Mouse (Mus musculus) embryo, embryonic 10 days (tissue): Measurements from ENCODE around the gene Ins2.

Source experiments
- DNase-seq: peaks from one replicate; pipeline ENCODE4 v3.0.0-alpha.2; 2015; ENCODE audit warnings: low spot score

Gene Ins2

DNA sequence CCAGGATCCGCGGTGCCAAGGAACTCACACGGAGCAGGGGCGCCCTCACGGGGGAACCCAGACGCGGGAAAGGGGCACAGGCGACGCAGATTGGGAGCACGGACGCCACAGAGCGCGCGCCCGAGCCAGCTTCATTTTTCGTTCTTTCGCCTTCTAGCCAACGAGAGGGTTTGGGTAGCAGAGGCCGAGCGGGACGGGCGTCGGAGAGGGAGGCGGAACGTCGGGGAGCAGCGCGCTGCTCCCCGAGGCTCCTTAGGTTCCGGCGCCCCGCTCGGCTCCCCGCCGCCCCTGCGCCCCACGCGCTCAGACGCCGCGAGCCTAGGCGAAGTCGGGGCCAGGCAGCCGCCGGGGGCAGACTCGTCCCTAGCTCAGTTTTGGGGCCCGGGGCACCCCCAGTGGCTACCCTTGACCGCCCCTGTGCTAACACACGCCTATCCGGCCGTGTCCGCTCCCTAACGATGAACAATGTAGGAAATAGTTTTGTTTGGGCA, 79.2 kb downstream of the Ins2 start:
- no peak for DNase-seq

DNA sequence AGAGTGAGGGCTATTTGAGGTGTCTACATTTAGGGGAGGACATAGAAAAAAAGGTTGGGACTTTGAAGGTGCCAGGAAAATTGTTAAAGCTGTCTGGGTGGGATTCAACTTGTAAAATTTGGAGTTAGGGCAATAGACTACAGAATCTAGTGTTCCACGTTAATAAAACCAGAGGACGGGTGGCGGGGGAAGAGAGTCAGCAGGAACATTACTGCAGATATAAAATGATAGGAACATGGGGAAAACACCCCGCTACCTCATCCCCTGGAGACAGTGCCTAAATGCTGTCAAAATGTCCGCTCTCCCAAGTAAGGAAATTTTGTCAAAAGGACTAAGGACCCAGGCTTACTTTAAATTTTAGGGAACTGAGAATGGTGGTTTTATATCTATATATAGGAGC, 80.0 kb downstream of the Ins2 start:
- DNase-seq: no peak

DNA sequence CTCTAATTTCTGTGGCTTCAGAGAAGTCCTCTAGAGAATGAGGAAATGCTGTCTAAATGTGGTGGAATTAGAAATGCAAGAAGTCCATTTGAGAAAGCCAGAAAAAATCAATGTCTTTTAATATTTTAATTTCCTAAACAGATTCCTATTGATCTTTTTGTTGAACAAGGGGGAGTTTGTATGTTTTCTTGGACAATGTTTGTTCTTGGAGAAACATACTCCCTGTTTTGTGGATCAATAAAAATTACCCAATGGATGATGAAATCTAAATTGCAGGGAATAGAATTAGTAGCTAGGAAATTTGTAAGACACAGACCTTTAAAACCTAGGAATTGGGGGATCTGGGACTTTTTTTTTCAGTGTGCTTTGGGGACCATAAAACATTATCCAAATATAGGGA, 81.4 kb downstream of the Ins2 start:
- DNase-seq: no peak

DNA sequence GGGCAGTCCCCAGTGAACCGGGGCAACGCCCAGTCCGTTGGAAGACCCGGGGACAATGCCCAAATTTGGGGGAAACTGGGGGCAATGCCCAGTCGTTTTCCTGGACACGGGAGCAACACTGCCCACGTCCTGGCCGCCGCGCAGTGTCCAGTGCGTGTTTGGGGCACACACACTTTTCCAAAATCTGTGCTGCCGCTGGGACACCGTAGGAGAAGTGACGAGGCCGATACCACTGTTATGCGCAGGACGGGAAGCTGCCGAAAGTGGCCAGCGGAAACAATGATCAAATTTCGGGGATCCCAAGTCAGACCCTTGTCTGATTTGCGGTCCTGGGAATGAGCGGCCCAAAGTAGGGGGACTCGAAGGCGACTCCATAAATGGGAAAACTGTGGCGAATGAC, 82.1 kb downstream of the Ins2 start:
- peak; percentile 60 for DNase-seq

DNA sequence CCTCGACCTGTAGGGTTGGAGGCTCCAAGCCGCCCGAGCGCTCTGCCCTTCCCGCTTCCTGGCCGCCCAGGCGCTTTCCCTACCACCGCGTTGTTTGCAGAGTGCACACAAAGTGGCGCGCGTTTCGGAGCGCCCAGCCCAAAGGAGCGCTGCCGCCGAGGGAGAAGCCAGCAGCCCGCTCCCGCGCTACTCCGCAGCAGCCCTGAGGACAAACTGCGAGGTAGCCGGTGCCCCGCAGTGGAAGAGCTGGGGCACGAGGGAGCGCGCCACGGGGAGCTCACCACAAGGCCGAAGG, 82.6 kb downstream of the Ins2 start:
- DNase-seq: peak; percentile 77

DNA sequence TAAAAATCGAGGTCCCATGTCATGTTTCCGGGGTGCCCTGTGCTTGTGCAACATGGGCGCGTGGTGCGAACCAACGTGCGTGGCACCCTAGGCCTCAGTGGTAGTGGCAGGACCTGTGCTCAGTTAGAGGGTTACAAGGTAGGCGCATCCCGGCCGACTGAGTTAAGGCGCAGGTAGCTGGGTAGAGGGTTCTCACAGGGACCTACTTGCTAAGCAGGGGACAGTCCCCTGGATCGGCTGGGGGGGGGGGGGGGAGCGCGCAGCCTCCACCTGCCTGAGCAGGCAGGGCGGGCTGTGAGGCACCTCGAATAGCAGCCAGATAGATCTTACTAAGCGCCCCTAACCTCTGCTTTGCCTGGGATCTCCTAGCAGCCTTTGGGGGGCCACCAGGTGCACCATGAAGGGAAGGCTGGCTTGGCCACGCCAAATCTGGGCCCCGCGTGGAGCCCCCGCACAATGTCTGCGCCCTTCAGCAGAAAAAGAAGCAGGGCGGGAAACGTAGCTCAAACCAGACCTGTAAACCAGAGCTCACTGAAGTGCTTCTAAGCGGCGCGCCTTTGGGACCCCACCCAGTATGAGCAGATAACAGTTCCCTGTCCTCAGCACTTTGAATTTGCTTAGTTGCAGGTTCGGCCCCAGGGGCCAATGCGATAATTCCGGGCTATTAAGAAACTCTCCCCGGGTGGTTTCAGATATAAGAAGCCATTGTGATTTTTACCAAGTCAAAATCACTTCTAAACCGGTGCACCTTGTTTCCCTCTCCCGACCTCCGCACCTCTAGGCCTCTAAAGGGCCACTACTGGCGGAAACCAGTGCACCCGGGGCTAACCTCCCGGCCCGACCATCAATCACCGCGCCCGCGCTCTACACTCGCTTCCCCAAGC, 83.2 kb downstream of the Ins2 start:
- DNase-seq: peak; percentile 61

DNA sequence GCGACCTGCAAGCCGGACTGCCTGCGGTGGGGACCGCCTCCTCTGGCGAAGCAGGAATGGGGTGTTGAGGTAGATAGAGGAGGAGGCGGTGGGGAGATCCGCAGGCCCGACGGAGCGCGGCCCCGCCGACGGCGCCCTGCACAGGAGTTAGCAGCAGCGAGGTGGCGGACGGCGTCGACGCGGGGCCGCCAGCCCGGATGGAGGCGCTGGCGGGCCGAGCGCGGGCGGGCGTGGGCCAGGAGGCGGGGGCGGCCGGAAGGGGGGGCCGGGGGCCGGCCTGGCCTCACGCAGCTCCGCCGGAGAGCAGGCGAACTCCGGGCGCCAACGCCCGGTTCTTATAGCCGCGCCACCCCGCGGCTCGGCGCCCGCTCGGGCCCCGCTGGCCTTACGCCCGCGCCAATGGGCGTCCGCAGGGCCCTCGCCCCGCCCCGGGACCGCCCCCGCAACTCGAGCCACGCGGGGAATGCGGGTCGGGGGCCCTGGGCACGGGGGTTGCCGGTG, 84.0 kb downstream of the Ins2 start:
- DNase-seq: peak; percentile 67

DNA sequence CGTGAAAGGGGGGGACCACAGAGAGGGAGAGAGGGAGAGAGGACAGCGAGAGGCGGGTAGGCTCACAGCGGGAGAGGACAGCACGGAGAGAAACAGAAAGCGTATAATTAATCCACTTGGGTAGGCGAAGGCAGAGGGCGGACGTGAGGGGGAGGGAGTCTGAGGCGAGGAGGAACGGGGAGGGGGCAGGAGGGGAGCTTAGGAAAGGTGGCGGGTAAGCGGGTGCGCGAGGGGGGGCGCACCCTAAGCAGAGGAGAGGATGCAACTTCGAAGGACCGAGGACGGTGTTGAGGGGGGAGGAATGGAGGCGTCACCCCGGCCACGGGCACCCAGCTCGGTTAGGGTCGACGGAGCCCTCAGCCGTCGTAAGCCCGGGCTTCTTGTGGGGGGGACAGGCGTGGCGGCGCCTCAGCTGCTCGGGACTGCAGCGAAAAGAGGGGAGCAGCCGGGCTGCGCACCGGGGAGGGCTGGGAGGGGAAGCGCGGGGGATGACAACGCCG, 84.5 kb downstream of the Ins2 start:
- no peak for DNase-seq

DNA sequence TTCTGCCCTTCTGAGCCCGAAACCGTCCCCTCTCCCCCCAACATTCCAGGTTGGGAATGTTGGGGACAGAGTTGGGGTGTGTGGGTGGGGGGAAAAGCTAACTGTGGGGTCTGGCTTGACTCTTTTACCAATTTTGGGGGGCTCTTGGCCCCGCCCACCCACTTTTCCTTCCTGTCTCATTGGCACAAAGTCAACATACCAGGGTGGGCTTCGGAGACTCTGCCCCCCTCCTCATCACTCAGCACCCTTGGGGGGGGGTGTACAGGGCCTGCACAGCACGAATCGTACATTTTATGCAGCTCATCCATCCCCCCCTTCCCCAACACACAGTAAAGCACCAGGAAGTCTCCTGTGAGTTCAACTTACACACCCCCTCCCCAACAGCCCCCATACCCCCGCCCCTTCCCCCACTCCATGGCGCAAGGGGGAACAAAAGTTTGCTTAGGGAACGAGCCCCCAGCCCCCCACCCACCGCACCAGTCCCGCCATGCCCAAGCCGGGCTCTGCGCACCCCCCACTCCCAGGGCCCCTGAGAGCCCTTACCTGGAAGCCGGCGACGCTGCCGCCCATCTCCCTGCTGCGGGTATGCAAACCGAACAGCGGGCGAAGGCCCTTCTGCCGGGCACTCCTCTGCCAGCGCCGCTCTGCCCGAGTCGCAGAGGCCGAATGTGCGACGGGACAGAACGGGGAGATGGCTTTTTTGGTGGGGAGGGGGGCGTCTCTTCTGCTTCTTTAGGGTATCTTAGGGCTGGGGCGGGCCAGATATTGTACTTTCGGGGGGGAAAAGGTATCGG, 85.2 kb downstream of the Ins2 start:
- no peak for DNase-seq

DNA sequence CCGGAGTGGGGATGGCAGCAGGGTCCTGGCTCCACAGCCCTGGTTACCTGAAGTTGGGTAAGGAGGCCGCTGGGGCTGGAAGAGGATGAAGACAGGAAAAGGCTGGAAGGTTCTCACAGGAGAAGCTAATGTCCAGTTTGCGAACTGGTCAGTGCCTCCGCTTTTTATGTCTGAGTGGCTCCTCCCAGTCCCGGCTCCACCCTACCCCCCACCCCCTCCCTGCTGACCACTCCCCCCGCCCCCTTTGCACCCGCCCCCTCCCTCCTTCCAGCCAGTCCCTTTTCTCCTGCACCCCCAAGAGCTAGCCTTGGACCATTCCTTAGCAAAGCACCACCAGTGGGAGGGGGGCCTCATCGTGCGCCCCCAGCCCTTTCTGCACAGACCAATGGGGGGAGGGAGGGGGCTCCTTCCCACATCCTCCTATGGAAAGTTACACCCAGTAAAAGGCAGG, 85.8 kb downstream of the Ins2 start:
- DNase-seq: peak; percentile 58

DNA sequence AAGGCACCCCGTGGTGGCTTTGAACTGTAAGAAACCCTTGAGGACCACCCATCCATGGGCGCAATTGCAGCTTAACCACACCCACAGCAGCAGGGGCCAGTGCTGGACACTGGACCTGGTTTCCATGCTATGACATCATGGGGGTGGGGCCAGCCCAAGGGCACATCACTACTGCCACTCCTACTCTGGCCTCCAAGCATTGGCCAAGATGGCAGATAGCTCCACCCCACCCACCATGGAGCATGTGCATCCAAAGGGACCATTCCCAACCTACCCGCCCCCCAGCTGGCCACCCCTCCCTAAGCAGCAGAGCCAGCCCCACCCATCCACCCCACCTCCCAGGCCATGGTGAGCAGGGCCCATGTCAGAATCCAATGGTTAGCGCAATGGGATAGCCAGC, 87.1 kb downstream of the Ins2 start:
- peak; percentile 75 for DNase-seq

DNA sequence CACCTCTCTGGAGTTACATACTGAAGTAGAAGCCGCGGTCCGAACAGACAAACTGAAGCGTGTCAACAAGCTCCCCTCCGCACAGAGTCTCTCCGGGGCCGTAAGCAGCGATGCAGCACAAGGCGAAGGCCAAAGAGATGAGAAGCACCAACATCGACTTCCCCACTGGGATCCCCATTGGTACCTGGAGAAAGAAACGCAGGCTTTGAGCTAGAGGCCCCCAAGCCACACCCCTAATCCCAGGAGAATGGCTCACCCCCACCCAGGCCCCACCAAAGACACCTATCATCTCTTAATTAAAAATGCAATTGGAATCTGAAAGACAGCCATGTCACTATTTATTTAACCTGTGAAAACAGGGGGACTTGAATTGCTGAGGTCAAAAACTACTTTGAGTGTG, 87.5 kb downstream of the Ins2 start:
- no peak for DNase-seq

DNA sequence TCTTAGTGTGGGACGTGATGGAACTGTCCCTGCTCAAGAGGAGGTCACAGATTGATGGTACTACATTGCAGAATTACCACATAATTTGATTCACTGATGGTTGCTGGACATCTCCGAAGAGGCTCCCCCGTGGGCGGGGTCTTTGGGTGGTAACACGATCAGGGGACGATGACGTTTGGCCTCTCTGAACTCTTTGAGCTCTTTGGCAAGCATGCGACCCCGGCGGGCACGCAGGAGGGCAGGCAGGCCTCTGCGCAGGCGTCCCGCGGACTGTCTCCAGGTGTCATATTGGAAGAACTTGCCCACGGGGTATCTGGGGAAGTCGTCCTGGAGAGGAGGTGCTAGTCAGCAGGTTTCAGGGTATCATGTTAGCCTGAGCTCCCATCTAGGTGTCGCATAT, 89.5 kb downstream of the Ins2 start:
- peak; percentile 71 for DNase-seq

DNA sequence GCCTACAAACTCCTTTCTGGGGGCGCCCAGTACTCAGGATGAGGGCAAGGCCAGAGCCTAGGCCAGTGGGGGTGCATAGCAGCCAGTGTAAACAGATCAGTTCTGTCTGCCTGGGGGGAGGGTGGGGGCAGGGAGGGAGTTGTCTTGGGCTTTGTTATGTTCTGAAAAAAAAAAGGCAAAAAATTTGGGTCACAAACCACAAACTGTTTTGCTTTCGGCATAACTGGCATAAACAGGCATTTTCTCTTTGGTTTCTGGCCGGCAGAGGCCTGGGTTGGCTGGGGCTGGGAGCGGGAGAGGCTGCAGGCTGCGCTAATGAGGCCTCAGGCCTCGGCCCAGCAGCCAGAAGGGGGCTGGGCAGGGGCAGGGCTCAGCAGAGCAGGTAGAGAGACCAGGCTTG, 96.5 kb downstream of the Ins2 start:
- DNase-seq: no peak

DNA sequence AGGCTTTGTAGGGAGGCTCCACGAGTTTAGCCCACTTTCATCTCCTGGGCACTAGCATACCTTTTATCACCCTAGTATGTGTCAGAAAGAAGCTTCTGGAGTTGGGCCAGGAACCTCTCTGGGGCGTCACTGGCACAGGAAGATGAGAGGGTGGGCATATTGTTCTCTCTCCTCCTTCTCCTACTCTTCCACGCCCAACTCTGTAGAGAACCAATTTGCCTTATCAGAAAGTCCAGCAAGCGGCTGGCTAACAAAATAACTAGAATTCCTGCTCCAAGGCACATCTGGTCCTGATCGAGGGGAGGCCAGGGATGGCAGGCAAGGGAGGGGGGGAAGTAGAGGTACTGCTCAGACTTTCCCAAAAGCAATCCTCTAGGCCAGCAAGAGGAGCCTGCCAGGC, 98.1 kb downstream of the Ins2 start:
- DNase-seq: no peak

DNA sequence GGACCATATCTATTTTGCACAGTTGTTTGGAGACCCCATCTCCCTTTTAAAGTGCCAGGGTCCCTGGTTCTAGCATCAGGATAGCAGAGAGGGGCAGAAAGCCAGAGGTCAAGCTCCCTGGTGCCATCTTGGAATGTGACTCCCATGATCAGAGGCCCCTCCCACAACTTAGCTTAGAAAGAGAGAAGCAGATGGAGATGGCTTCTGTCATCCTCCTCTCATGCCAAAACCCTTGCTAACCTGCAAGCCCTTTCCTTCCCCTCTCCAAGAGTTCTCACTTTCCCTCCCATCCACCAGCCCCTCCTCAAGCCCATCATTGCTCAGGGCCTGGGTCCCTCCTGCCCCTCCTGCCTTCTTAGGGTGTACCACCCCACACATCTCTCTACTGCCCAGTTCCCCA, 107.0 kb downstream of the Ins2 start:
- DNase-seq: no peak

DNA sequence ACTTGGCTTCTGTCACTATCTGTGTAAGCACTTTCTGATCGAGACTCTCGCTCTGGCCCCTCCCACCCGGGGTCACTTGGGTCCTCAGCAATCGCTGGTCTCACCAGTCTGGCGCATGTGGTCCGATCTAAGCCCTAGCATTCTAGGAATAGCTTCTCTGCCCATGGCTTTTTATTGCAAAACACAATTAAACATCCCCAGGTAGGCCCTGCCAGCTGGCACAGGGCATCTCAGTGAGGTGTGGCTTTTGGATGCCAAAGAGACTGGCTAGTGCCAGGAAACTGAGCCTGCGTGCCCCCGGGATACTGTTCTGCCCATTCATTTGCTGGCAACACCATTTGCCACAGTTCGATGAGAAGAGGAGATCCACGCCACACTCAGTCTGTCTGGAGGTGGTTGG, 112.5 kb downstream of the Ins2 start:
- DNase-seq: no peak

DNA sequence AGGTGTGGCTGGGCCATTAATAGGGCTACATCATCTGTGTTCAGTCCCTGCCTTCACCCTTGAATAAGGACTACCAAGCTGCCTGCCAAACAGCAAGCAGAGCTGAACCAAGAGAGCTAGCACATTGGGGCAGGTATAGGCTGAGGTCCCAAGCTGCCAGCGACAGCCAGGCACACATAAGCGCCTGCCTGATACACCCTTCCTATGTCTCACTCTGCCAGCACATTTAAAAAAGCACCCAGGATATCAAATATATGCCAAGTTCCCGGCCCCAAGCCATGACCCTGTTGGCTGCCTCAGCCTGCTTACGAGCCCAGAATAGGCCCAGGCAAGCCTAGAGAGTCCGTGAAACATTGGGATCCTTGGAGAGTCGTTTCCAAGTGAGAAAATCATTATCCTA, 113.4 kb downstream of the Ins2 start:
- no peak for DNase-seq
